Mouse (Mus musculus): Measurements from ENCODE around the gene Sdk2.

DNA sequence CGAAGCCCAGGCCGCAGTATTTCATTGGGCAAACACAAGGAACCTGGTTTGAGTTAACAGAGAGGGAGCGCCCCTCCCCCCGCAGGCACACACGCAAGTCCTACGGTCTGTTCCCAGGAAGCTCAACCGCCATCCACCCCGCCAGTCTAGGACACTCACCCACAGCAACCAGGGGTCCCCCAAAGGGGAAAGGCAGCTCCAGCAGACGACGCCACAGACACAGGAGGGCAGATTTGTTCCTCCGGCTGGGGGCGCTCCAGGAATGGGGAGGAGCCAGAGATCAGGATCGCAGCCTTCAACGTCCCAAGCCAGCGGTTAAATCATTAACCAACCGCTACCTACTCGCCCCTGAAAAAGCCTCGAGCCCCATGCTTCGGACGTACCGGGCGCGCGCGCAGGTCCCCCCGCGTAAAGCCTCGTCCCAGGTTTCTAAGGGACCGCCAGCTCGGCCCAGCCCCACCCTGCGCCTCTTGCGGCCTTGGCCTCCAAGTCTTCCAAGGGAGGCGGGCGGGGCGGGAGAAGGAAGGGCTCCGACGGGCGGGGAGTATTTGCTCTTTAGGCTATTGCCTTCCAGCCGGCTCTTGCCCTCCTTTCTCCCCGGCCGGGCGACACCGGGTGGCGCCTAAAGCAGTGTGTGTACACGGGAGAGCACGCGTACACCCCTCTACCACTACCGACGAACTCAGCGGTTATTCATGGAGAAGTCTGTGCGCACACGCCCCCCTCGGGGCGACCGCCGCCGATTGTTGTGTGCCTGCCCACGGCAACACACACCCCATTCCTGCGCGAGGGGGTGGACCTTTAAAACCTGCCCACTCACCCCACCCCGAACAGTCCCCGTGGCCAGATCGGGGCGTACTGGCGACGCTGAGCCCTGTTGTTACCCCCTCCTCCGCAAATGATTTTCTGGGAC, 316.0 kb downstream of the Sdk2 start:
- TF ChIP-seq CTCF (IDR thresholded peaks at IDR 0.05; ENCODE audit: insufficient read depth, low read length) (peak; percentile 26; the same call in 1 of the 2 replicates), POLR2A (IDR thresholded peaks at IDR 0.05; ENCODE audit: borderline replicate concordance, extremely low read depth, low read depth, low read length) (peak; percentile 72; the same call in 1 of the 2 replicates)

Data from lung, adult 2 months (tissue).